Mouse (Mus musculus) frontal cortex, postnatal 10 days (tissue): ENCODE measurements at regions not wholly inside any gene's neighbourhood (a gene's known extent, or its start where the extent isn't known, plus 50 kb on each side); places are given as distances from the start of the nearest gene placed in this dataset.

ENCODE experiments used
- DNase-seq, 2 experiments: peaks; one replicate each; pipeline ENCODE4 v3.0.0; 2022; ENCODE audit warnings: low spot score in 2 of 2, mixed read lengths in 1 of 2

DNA sequence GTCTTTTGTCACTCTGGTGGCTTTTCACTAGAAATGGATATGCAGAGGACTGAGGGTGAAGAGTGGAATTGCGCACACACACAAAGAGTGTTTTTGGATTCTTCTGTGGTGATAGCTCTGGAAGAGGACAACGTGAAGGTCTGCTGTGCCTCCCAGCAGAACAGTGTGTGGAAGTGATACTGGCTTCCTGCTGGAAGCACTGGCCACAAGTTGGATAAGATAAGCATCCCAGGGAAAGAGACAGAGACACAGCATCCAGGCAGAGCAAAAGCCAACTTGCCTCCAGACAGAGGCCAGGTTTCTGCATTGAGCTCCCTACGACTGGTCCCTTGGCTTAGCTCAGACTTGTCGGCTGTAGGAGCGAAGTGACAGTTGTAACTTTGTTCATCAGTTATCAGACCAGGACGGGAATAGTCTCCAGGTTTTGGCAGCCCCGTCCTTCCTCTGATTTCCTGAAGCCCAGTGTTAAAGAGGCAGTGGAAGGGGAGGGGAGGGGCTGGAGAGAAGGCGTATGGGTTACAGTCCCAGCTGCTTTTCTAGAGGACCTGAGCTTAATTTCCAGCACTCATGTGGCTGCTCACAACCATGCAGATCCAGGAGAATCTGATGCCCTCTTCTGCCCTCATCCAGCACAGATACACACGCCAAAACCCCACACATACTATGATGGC, 89.2 kb downstream of the Tmem170b start:
- DNase-seq = no peak

DNA sequence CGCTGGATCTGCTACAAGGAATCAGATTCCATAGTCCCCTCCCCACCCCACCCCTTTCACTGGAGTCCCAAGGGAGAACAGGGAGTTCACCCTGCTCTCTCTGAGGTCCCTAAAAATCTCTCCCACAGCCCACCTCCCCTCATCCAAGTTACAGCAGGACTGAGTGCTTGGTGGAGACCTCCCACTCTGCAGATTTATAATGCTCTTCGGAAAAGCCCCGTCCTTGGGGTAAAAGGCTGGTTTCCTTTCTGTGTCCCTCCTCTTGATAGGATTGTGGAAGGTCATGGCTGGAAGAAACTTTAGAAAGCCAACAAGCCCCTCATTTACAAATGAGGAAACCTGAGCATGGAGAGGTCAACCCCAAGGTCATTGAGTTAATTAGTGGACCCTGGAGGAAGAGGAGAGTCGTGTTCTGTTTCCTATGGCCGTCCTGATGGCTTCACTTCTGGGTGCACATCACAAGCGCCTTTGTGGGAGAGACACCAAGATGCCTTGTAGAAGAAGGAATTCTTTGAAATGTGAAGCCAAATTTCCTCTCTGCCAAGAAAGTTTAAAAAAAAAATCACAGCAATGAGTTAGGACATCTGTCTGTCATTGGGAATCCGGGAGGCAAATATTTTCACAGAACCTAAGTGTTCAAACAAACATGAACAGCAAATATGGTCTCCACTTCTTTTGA, 91.2 kb downstream of the Tmem170b start:
- no peak for DNase-seq

GRCm38 (mm10) chr13:41701345-41701744, 95.6 kb downstream of the Tmem170b start:
- no peak for DNase-seq

DNA sequence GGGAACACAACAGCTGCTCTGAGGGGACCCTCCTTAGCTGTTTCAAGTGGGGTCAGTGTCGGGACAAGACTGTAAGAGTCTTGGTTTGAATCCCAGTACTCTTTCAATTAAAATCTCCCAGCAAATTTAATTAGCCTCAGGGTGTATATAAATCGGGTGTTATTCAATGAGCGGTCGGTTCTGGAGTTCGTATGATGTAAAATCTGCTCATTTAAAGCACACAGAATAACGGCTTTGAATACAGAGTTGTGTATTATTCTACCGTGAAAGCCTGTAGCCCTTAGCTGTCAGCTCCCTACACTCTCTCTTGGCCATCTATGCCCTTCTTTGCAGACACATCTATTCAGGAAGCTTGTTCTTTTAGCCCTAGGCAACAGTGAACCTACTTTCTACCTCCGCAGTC, 96.1 kb downstream of the Tmem170b start:
- DNase-seq = no peak

GRCm38 (mm10) chr13:41703196-41703595, 97.5 kb downstream of the Tmem170b start:
- DNase-seq = no peak

DNA sequence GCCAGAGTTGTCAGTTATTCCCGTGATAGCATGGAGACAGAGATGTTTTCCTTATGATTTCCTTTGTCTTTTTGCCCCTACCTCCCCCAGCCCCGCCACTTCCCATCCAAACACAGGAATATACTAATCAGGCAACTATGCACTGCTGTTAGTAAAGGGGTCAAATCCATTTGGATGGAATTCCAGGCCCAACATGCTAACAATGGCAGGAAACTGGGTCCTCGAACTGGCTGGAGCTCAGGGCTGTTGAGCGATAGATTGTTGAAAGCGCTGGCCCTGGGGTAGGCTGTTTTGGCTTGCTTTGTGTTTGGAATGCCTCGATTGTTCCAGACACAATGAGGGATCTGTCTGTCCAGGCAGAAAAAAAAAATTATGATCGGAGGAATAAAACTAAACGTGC, 97.9 kb downstream of the Tmem170b start:
- DNase-seq = no peak

DNA sequence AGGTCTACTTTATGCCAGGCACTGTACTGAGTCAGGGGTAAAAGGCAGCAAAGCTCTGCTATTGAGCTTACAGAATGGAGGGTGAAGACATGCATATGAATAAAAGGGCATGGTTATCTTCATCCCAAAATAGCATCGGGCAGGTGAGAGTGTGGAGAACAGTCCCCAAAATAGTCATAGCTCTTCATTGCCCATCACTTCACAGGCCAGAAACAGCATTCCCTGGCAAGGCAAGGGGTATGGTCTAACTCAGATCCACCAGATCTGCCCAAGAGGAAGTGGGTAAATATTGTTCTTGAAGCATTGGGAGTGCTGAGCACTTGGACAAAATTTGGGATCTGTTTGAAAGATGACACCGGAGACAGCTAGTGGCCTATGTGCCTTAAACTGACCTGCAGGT, 99.1 kb downstream of the Tmem170b start:
- DNase-seq = no peak

DNA sequence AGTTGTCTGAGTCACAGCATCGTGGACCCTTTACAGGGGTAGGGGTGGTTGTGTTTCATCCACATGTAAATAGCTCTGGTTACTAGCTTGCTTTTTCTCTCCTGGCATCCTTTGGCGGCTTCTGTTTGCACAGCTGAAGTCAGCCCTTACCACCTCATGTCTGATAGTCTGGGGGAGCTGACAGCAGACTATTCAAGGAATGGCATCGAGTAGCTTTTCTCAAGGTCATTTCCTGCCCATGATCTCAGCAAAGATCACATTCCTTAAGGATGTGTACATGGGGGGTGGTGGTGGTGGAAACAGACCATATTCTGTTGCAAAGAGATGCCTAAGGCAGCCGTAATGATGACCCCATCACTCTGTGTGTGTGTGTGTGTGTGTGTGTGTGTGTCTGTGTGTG, 99.9 kb downstream of the Tmem170b start:
- no peak for DNase-seq

DNA sequence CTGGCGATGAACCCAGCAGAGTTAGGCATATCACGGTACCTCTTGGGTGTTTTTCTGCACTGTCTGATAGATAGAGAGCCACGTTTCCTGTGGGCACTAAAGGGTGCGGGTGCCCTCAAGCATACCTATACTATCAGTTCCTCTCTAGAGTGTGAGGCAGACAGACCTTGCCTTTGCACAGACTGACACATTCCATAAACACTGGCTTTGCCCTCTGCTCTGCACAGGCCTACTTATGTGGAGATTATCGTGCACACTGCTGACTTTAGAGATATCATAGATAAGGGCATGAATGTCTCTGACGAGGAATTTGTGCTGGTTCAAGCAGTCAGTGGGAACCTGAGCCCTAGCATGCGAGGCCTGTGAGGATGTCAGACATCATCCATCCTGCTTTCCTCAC, 102.1 kb downstream of the Tmem170b start:
- no peak for DNase-seq

DNA sequence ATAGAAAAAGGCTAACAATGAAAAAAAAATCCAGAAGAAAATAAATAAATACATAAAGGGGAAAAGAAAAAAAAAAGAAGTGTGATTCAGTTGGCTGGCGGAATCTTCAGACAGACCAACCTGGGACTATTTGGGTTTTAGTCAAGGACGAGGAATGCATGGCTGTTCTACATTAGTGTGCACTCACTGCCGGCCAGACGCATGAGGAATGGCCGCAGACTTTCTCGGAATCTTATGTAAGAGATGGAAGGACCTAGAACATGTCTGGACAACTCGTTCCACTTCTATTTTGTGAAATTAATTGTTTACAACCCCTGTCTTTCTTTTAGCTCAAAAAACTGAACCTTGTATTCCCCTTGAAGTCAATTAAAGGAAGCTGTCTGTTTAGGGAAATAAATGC, 103.4 kb downstream of the Tmem170b start:
- DNase-seq = no peak

DNA sequence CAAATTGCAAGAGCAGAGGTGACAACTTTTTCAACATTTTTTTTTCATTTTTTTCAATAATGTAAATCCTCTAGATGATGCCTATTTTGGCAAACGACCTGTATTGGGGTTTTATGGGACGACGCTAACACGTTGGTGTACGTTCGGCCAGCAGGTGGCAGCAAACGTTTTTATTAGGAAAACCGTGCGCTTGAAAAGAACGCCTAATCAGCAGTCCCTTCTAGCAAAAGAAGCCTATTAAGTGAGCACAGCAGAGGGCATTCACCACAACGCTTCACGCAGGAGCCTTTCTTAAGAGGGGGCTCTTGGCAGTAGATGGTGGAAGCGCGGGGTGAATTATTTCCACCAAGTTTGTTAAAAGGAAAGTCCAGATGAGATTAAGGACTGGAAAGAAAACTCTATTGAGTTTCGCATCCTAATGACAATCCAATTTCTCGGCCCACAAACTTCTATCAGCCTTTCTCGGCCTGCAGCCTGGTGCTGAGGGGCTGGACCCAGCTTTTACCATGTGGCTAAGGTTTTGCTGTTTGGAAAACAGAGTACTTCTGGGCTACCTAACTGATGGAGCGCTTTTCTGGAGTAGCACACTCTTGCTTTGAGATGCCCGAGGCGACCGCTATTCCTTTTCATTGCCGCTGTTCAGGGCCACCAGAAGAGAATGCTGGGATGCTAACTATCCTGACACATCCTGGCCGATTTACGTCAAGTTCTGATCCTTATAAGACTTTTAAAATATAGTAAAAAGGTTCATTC, 103.9 kb downstream of the Tmem170b start:
- DNase-seq = peak; percentile 53 to 85

DNA sequence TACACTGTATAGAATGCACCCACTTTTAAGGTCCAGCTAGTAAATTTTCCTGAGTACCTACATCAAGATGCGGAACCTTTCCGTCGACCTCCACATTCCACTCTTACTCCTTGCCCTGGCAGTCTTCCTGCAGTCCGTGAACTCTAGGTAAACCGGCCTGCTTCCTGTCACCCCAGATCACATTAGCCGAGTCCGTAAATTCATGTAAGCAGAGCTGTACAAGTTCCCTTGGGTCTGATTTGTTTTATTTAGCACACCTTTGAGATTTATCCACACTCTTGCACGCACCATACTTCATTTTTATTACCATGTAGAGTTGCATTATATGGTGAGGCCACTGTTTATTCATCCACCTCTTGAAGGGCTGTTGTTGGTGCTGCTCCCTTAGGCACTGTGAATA, 106.9 kb downstream of the Tmem170b start:
- no peak for DNase-seq
